Mouse (Mus musculus) heart, embryonic 10.5 days (tissue): Measurements from ENCODE around the gene Igsf8. TPM values are rescaled to one million over a fixed set of nuclear protein-coding genes. Genes with fewer than 3 reads are reported as not detected.

Experiments used
- DNase-seq: peaks from one replicate; pipeline ENCODE4 v3.0.0-alpha.2; 2017; ENCODE audit warnings: low spot score
- H3K27ac ChIP-seq: fragments of 300-500 bp; sonication (generic); 2 replicates; pipeline ENCODE4 v1.5.1; 2016; ENCODE audit warnings: mild to moderate bottlenecking
- H3K27me3 ChIP-seq: fragments of 300-500 bp; sonication (generic); 2 replicates; pipeline ENCODE4 v1.6.1; 2016; ENCODE audit warnings: mild to moderate bottlenecking; ENCODE audit not compliant: poor library complexity, insufficient read depth, severe bottlenecking
- H3K36me3 ChIP-seq: fragments of 300-500 bp; sonication (generic); 2 replicates; pipeline ENCODE4 v1.6.1; 2016; ENCODE audit warnings: mild to moderate bottlenecking, moderate library complexity
- H3K4me1 ChIP-seq: fragments of 300-500 bp; sonication (generic); 2 replicates; pipeline ENCODE4 v1.6.1; 2016; ENCODE audit warnings: mild to moderate bottlenecking
- H3K4me3 ChIP-seq: fragments of 300-500 bp; sonication (generic); 2 replicates; pipeline ENCODE4 v1.5.1; 2016; ENCODE audit warnings: mild to moderate bottlenecking, moderate library complexity
- H3K9me3 ChIP-seq: fragments of 300-500 bp; sonication (generic); 2 replicates; pipeline ENCODE4 v1.6.1; 2016; ENCODE audit warnings: mild to moderate bottlenecking, moderate library complexity
- WGBS: fragments of 180-500 bp; shearing (Covaris S2); methylation state at CpG from one replicate; pipeline ENCODE4 v1.1.7; 2016; 5-methylcytosine and 5-hydroxymethylcytosine counted together
- polyA plus RNA-seq: library from polyadenylated mRNA; unstranded; fragments of >200 nt; fragmentation: Nextera tagmentation; extraction: Ambion mirVana; gene quantifications from 2 replicates; pipeline ENCODE4 v1.2.1, GENCODE M21; 2016

Igsf8 gene
- polyA plus RNA-seq, 1 experiment from 2014 or later, result 33.2 TPM

- Histone ChIP-seq H3K36me3 (peaks cover 3% of the 10 kb centered on the region; the same call in 1 of the 2 replicates), H3K27me3 (no peaks in the 10 kb centered on the region; the same call in 1 of the 2 replicates), H3K9me3 (no peaks in the 10 kb centered on the region), H3K4me3 (peak within 1 kb of the TSS; percentile 56), H3K4me1 (peaks cover 72% of the 10 kb centered on the region), H3K27ac (peak within 1 kb of the TSS; percentile 89)
- DNase-seq, result no peak
- 6% methylated on average over 16 of the region's 16 CpGs for WGBS
Measured at GRCm38 (mm10) chr1:172297611-172298537, 36.4 kb downstream of the Igsf8 start, which contains the start of gene Atp1a2. Atp1a2 (minus strand) TSS chr1:172298064.

GRCm38 (mm10) chr1:172299528-172299927 lies 38.1 kb downstream of the Igsf8 start:
- Histone ChIP-seq H3K36me3 (no peaks in the 10 kb centered on the region), H3K9me3 (no peaks in the 10 kb centered on the region), H3K27me3 (no peaks in the 10 kb centered on the region; the same call in 1 of the 2 replicates), H3K27ac (peak overlapping the region; percentile 89), H3K4me1 (peaks cover 82% of the 10 kb centered on the region), H3K4me3 (0 out of 2 replicates have a peak overlapping the region, but pooled peaks have one; percentile 3)
- WGBS, result 44% methylated on average over 7 of the region's 7 CpGs
- no peak for DNase-seq

GRCm38 (mm10) chr1:172300247-172300646 lies 38.8 kb downstream of the Igsf8 start:
- Histone ChIP-seq H3K4me1 (peaks cover 87% of the 10 kb centered on the region), H3K9me3 (no peaks in the 10 kb centered on the region), H3K27me3 (no peaks in the 10 kb centered on the region; the same call in 1 of the 2 replicates), H3K27ac (peak overlapping the region; percentile 89), H3K4me3 (no peak overlapping the region), H3K36me3 (no peaks in the 10 kb centered on the region)
- DNase-seq, result no peak
- 44% methylated on average over 5 of the region's 5 CpGs for WGBS

GRCm38 (mm10) chr1:172301180-172301579 lies 39.7 kb downstream of the Igsf8 start:
- DNase-seq, result no peak
- Histone ChIP-seq H3K27ac (peak overlapping the region; percentile 89), H3K4me1 (peaks cover 87% of the 10 kb centered on the region), H3K27me3 (no peaks in the 10 kb centered on the region; the same call in 1 of the 2 replicates), H3K4me3 (no peak overlapping the region), H3K9me3 (no peaks in the 10 kb centered on the region), H3K36me3 (no peaks in the 10 kb centered on the region)
- 52% methylated on average over 12 of the region's 12 CpGs for WGBS

- Histone ChIP-seq H3K4me3 (no peak overlapping the region), H3K27ac (no peak overlapping the region), H3K36me3 (no peaks in the 10 kb centered on the region), H3K27me3 (no peaks in the 10 kb centered on the region), H3K9me3 (no peaks in the 10 kb centered on the region), H3K4me1 (peaks cover 81% of the 10 kb centered on the region)
- DNase-seq, result no peak
- 53% methylated on average over 3 of the region's 3 CpGs for WGBS
Measured at GRCm38 (mm10) chr1:172302311-172302710, 40.9 kb downstream of the Igsf8 start.

- H3K27ac ChIP-seq, result peak overlapping the region; percentile 60
- WGBS, result 22% methylated on average over 6 of the region's 6 CpGs
- no peaks in the 10 kb centered on the region for H3K36me3 ChIP-seq
- H3K9me3 ChIP-seq, result no peaks in the 10 kb centered on the region
- no peak overlapping the region for H3K4me3 ChIP-seq
- H3K4me1 ChIP-seq, result peaks cover 77% of the 10 kb centered on the region
- no peaks in the 10 kb centered on the region for H3K27me3 ChIP-seq
- DNase-seq, result no peak
Measured at GRCm38 (mm10) chr1:172302851-172303250, 41.4 kb downstream of the Igsf8 start.

- no peak overlapping the region for H3K27ac ChIP-seq
- 36% methylated on average over 6 of the region's 6 CpGs for WGBS
- no peaks in the 10 kb centered on the region for H3K27me3 ChIP-seq
- no peak for DNase-seq
- no peaks in the 10 kb centered on the region for H3K9me3 ChIP-seq
- H3K4me1 ChIP-seq, result peaks cover 70% of the 10 kb centered on the region
- no peaks in the 10 kb centered on the region for H3K36me3 ChIP-seq
- no peak overlapping the region for H3K4me3 ChIP-seq
Measured at GRCm38 (mm10) chr1:172304443-172304842, 43.0 kb downstream of the Igsf8 start.

GRCm38 (mm10) chr1:172305153-172305552 lies 43.7 kb downstream of the Igsf8 start:
- Histone ChIP-seq H3K4me1 (peaks cover 69% of the 10 kb centered on the region), H3K27me3 (no peaks in the 10 kb centered on the region), H3K9me3 (no peaks in the 10 kb centered on the region), H3K36me3 (no peaks in the 10 kb centered on the region), H3K4me3 (no peak overlapping the region), H3K27ac (no peak overlapping the region)
- 89% methylated on average over 2 of the region's 2 CpGs for WGBS
- no peak for DNase-seq

GRCm38 (mm10) chr1:172305635-172306034 lies 44.2 kb downstream of the Igsf8 start:
- H3K4me3 ChIP-seq, result no peak overlapping the region
- H3K9me3 ChIP-seq, result no peaks in the 10 kb centered on the region
- no peaks in the 10 kb centered on the region for H3K36me3 ChIP-seq
- no peaks in the 10 kb centered on the region for H3K27me3 ChIP-seq
- no peak for DNase-seq
- H3K27ac ChIP-seq, result no peak overlapping the region
- H3K4me1 ChIP-seq, result peaks cover 68% of the 10 kb centered on the region
- WGBS, result 84% methylated on average over 3 of the region's 3 CpGs

- no peaks in the 10 kb centered on the region for H3K27me3 ChIP-seq
- no peaks in the 10 kb centered on the region for H3K9me3 ChIP-seq
- H3K4me1 ChIP-seq, result peaks cover 67% of the 10 kb centered on the region
- WGBS, result 76% methylated on average over 4 of the region's 4 CpGs
- no peak for DNase-seq
- no peak overlapping the region for H3K4me3 ChIP-seq
- H3K27ac ChIP-seq, result no peak overlapping the region
- no peaks in the 10 kb centered on the region for H3K36me3 ChIP-seq
Measured at GRCm38 (mm10) chr1:172306196-172306595, 44.8 kb downstream of the Igsf8 start.

- DNase-seq, result no peak
- no peak overlapping the region for H3K27ac ChIP-seq
- 71% methylated on average over 6 of the region's 6 CpGs for WGBS
- H3K9me3 ChIP-seq, result no peaks in the 10 kb centered on the region
- peaks cover 65% of the 10 kb centered on the region for H3K4me1 ChIP-seq
- no peaks in the 10 kb centered on the region for H3K36me3 ChIP-seq
- H3K27me3 ChIP-seq, result no peaks in the 10 kb centered on the region
- no peak overlapping the region for H3K4me3 ChIP-seq
Measured at GRCm38 (mm10) chr1:172306885-172307284, 45.4 kb downstream of the Igsf8 start.

GRCm38 (mm10) chr1:172307936-172308335 lies 46.5 kb downstream of the Igsf8 start:
- H3K9me3 ChIP-seq, result no peaks in the 10 kb centered on the region
- H3K4me3 ChIP-seq, result no peak overlapping the region
- peak overlapping the region; percentile 62 for H3K27ac ChIP-seq
- H3K36me3 ChIP-seq, result no peaks in the 10 kb centered on the region
- H3K4me1 ChIP-seq, result peaks cover 65% of the 10 kb centered on the region
- peaks cover 2% of the 10 kb centered on the region; the same call in 1 of the 2 replicates for H3K27me3 ChIP-seq
- DNase-seq, result no peak
- WGBS, result 71% methylated on average over 10 of the region's 10 CpGs

GRCm38 (mm10) chr1:172308409-172308808 lies 47.0 kb downstream of the Igsf8 start:
- no peaks in the 10 kb centered on the region for H3K9me3 ChIP-seq
- no peak overlapping the region for H3K4me3 ChIP-seq
- peaks cover 6% of the 10 kb centered on the region for H3K27me3 ChIP-seq
- no peak for DNase-seq
- WGBS, result 100% methylated on average over 1 of the region's 1 CpGs
- peaks cover 67% of the 10 kb centered on the region for H3K4me1 ChIP-seq
- H3K36me3 ChIP-seq, result no peaks in the 10 kb centered on the region
- peak overlapping the region; percentile 62 for H3K27ac ChIP-seq
